Mouse (Mus musculus) limb, embryonic 10.5 days (tissue): ENCODE results near the gene Ankle1. TPM values are rescaled to one million over a fixed set of nuclear protein-coding genes. Genes with fewer than 3 reads are reported as not detected.

Experiments
- DNase-seq: peaks from one replicate; pipeline ENCODE4 v3.0.0-alpha.2; 2017; ENCODE audit warnings: low spot score
- H3K27ac ChIP-seq: fragments of 300-500 bp; sonication (generic); 2 replicates; pipeline ENCODE4 v1.5.1; 2016; ENCODE audit warnings: mild to moderate bottlenecking
- H3K27me3 ChIP-seq: fragments of 300-500 bp; sonication (generic); 2 replicates; pipeline ENCODE4 v1.6.1; 2016; ENCODE audit warnings: low read depth, mild to moderate bottlenecking; ENCODE audit not compliant: poor library complexity, severe bottlenecking
- H3K36me3 ChIP-seq: fragments of 300-500 bp; sonication (generic); 2 replicates; pipeline ENCODE4 v1.6.1; 2016; ENCODE audit warnings: mild to moderate bottlenecking, moderate library complexity
- H3K4me1 ChIP-seq: fragments of 300-500 bp; sonication (generic); 2 replicates; pipeline ENCODE4 v1.6.1; 2016
- H3K4me3 ChIP-seq: fragments of 300-500 bp; sonication (generic); 2 replicates; pipeline ENCODE4 v1.5.1; 2016; ENCODE audit warnings: mild to moderate bottlenecking, moderate library complexity
- H3K9me3 ChIP-seq: fragments of 300-500 bp; sonication (generic); replicated peaks from 2 replicates; pipeline ENCODE4 v1.6.1; 2016; ENCODE audit warnings: mild to moderate bottlenecking
- WGBS: fragments of 180-500 bp; shearing (Covaris S2); methylation state at CpG from one replicate; pipeline ENCODE4 v1.1.7; 2016; 5-methylcytosine and 5-hydroxymethylcytosine counted together
- polyA plus RNA-seq: library from polyadenylated mRNA; unstranded; fragments of >200 nt; fragmentation: Nextera tagmentation; extraction: Ambion mirVana; gene quantifications from 2 replicates; pipeline ENCODE4 v1.2.1, GENCODE M21; 2016

Gene Ankle1
- polyA plus RNA-seq, 1 experiment from 2014 or later, result 38.4 TPM

- 0 out of 2 replicates have a peak, but pooled peaks cover 20% of the 10 kb centered on the region for H3K27me3 ChIP-seq
- peak overlapping the region; percentile 46 for H3K4me3 ChIP-seq
- peak overlapping the region; percentile 71 for H3K27ac ChIP-seq
- peaks cover 63% of the 10 kb centered on the region for H3K4me1 ChIP-seq
- WGBS, result 6% methylated on average over 74 of the region's 74 CpGs
- DNase-seq, result peak; percentile 72
- H3K36me3 ChIP-seq, result peaks cover 69% of the 10 kb centered on the region
- no peaks in the 10 kb centered on the region for H3K9me3 ChIP-seq
These were observed 30.0 kb upstream of the Ankle1 start for GRCm38 (mm10) chr8:71375581-71376422.

- 50% methylated on average over 8 of the region's 8 CpGs for WGBS
- Histone ChIP-seq H3K36me3 (peaks cover 69% of the 10 kb centered on the region), H3K9me3 (no peaks in the 10 kb centered on the region), H3K4me3 (peak overlapping the region; percentile 46), H3K4me1 (peaks cover 61% of the 10 kb centered on the region), H3K27ac (peak overlapping the region; percentile 71), H3K27me3 (0 out of 2 replicates have a peak, but pooled peaks cover 20% of the 10 kb centered on the region)
- DNase-seq, result peak; percentile 33
These were observed 29.3 kb upstream of the Ankle1 start for GRCm38 (mm10) chr8:71376423-71377030.

- DNase-seq, result no peak
- H3K27me3 ChIP-seq, result 0 out of 2 replicates have a peak, but pooled peaks cover 20% of the 10 kb centered on the region
- peaks cover 79% of the 10 kb centered on the region for H3K4me1 ChIP-seq
- H3K9me3 ChIP-seq, result no peaks in the 10 kb centered on the region
- 0 out of 2 replicates have a peak overlapping the region, but pooled peaks have one; percentile 98 for H3K27ac ChIP-seq
- H3K4me3 ChIP-seq, result peak overlapping the region; percentile 95
- WGBS, result 73% methylated on average over 4 of the region's 4 CpGs
- peaks cover 50% of the 10 kb centered on the region for H3K36me3 ChIP-seq
These were observed 26.8 kb upstream of the Ankle1 start for GRCm38 (mm10) chr8:71379008-71379407.

- peaks cover 78% of the 10 kb centered on the region for H3K4me1 ChIP-seq
- no peak for DNase-seq
- 0 out of 2 replicates have a peak, but pooled peaks cover 20% of the 10 kb centered on the region for H3K27me3 ChIP-seq
- H3K36me3 ChIP-seq, result peaks cover 44% of the 10 kb centered on the region
- no peaks in the 10 kb centered on the region for H3K9me3 ChIP-seq
- 55% methylated on average over 3 of the region's 3 CpGs for WGBS
- H3K27ac ChIP-seq, result peak overlapping the region; percentile 98
- peak overlapping the region; percentile 95 for H3K4me3 ChIP-seq
These were observed 26.2 kb upstream of the Ankle1 start for GRCm38 (mm10) chr8:71379512-71380075.

GRCm38 (mm10) chr8:71380178-71381171, 25.3 kb upstream of the Ankle1 start:
- Histone ChIP-seq H3K36me3 (peaks cover 35% of the 10 kb centered on the region), H3K9me3 (no peaks in the 10 kb centered on the region), H3K4me1 (peaks cover 69% of the 10 kb centered on the region), H3K27me3 (0 out of 2 replicates have a peak, but pooled peaks cover 20% of the 10 kb centered on the region), H3K27ac (peak overlapping the region; percentile 98), H3K4me3 (peak overlapping the region; percentile 95)
- 3% methylated on average over 72 of the region's 72 CpGs for WGBS
- peak; percentile 67 for DNase-seq

GRCm38 (mm10) chr8:71381421-71381970, 24.3 kb upstream of the Ankle1 start, which contains the start of gene Nr2f6:
Gene Nr2f6 (minus strand): TSS chr8:71381960.
- no peaks in the 10 kb centered on the region for H3K9me3 ChIP-seq

GRCm38 (mm10) chr8:71381971-71382961, 23.5 kb upstream of the Ankle1 start:
- Histone ChIP-seq H3K27ac (peak overlapping the region; percentile 98), H3K36me3 (peaks cover 18% of the 10 kb centered on the region), H3K27me3 (0 out of 2 replicates have a peak, but pooled peaks cover 8% of the 10 kb centered on the region), H3K4me3 (peak overlapping the region; percentile 95), H3K9me3 (no peaks in the 10 kb centered on the region), H3K4me1 (peaks cover 51% of the 10 kb centered on the region)
- peak; percentile 92 for DNase-seq
- WGBS, result 2% methylated on average over 63 of the region's 80 CpGs

More at GRCm38 (mm10) chr8:71381421-71381970, 24.3 kb upstream of the Ankle1 start, which contains the start of gene Nr2f6:
- Histone ChIP-seq H3K36me3 (peaks cover 25% of the 10 kb centered on the region), H3K4me1 (peaks cover 59% of the 10 kb centered on the region), H3K27ac (peak within 1 kb of the TSS; percentile 98), H3K4me3 (peak within 1 kb of the TSS; percentile 95), H3K27me3 (0 out of 2 replicates have a peak, but pooled peaks cover 15% of the 10 kb centered on the region)
- 1% methylated on average over 89 of the region's 89 CpGs for WGBS
- DNase-seq, result peak; percentile 88

- Histone ChIP-seq H3K36me3 (peaks cover 7% of the 10 kb centered on the region), H3K9me3 (no peaks in the 10 kb centered on the region), H3K4me1 (peaks cover 46% of the 10 kb centered on the region), H3K27ac (peak overlapping the region; percentile 98), H3K27me3 (no peaks in the 10 kb centered on the region), H3K4me3 (no peak overlapping the region)
- WGBS, result 24% methylated on average over 12 of the region's 12 CpGs
- DNase-seq, result no peak
These were observed 22.4 kb upstream of the Ankle1 start for GRCm38 (mm10) chr8:71383396-71383795.

- H3K4me1 ChIP-seq, result peaks cover 41% of the 10 kb centered on the region
- H3K27ac ChIP-seq, result peak overlapping the region; percentile 98
- no peaks in the 10 kb centered on the region for H3K9me3 ChIP-seq
- peaks cover 2% of the 10 kb centered on the region for H3K36me3 ChIP-seq
- no peaks in the 10 kb centered on the region for H3K27me3 ChIP-seq
- whole genome bisulfite sequencing, result 62% methylated on average over 3 of the region's 3 CpGs
- DNase-seq, result no peak
- no peak overlapping the region for H3K4me3 ChIP-seq
These were observed 21.9 kb upstream of the Ankle1 start for GRCm38 (mm10) chr8:71383860-71384259.

- Histone ChIP-seq H3K27ac (peak overlapping the region; percentile 46), H3K4me3 (no peak overlapping the region), H3K4me1 (peaks cover 27% of the 10 kb centered on the region), H3K36me3 (peaks cover 3% of the 10 kb centered on the region; the same call in 1 of the 2 replicates), H3K27me3 (no peaks in the 10 kb centered on the region), H3K9me3 (no peaks in the 10 kb centered on the region)
- no peak for DNase-seq
- whole genome bisulfite sequencing, result 67% methylated on average over 12 of the region's 12 CpGs
These were observed 20.5 kb upstream of the Ankle1 start for GRCm38 (mm10) chr8:71385212-71385835.
